Mouse (Mus musculus) hindbrain, embryonic 12.5 days (tissue): ENCODE measurements around the gene Gm20695. TPM values are rescaled to one million over a fixed set of nuclear protein-coding genes. Genes with fewer than 3 reads are reported as not detected.
A peak's percentile ranks its signal among the peaks of the same experiment; 100 is the strongest.

Experiments used
- ATAC-seq: fragments of 200-750 bp; cut with Nextera tagmentation; 2 replicates; pipeline ENCODE4 v1.8.0; 2017; ENCODE audit warnings: moderate TSS enrichment; ENCODE audit not compliant: low FRiP score
- H3K27ac ChIP-seq: fragments of 300-500 bp; sonication (generic); 2 replicates; pipeline ENCODE4 v1.5.1; 2016; ENCODE audit warnings: mild to moderate bottlenecking
- H3K27me3 ChIP-seq: fragments of 300-500 bp; sonication (generic); 2 replicates; pipeline ENCODE4 v1.6.1; 2016; ENCODE audit warnings: mild to moderate bottlenecking
- H3K36me3 ChIP-seq: fragments of 300-500 bp; sonication (generic); 2 replicates; pipeline ENCODE4 v1.6.1; 2016; ENCODE audit warnings: mild to moderate bottlenecking
- H3K4me1 ChIP-seq: fragments of 300-500 bp; sonication (generic); 2 replicates; pipeline ENCODE4 v1.6.1; 2016
- H3K4me2 ChIP-seq: fragments of 300-500 bp; sonication (generic); replicated peaks from 2 replicates; pipeline ENCODE4 v1.6.1; 2016; ENCODE audit warnings: mild to moderate bottlenecking
- H3K4me3 ChIP-seq: fragments of 300-500 bp; sonication (generic); 2 replicates; pipeline ENCODE4 v1.5.1; 2016; ENCODE audit warnings: mild to moderate bottlenecking
- H3K9ac ChIP-seq: fragments of 300-500 bp; sonication (generic); 2 replicates; pipeline ENCODE4 v1.6.1; 2016; ENCODE audit warnings: mild to moderate bottlenecking, moderate library complexity
- H3K9me3 ChIP-seq: fragments of 300-500 bp; sonication (generic); replicated peaks from 2 replicates; pipeline ENCODE4 v1.6.1; 2016; ENCODE audit warnings: mild to moderate bottlenecking
- WGBS: fragments of 180-500 bp; shearing (Covaris S2); methylation state at CpG from one replicate; pipeline ENCODE4 v1.1.7; 2016; 5-methylcytosine and 5-hydroxymethylcytosine counted together
- polyA plus RNA-seq: library from polyadenylated mRNA; unstranded; fragments of >200 nt; fragmentation: Nextera tagmentation; extraction: Ambion mirVana; gene quantifications from 2 replicates; pipeline ENCODE4 v1.2.1, GENCODE M21; 2016

Gene Gm20695
- polyA plus RNA-seq, 1 experiment from 2014 or later, result 3.0 TPM

GRCm38 (mm10) chr16:3855776-3856175 lies 28.7 kb upstream of the Gm20695 start:
- no peaks in the 10 kb centered on the region for H3K9me3 ChIP-seq

DNA sequence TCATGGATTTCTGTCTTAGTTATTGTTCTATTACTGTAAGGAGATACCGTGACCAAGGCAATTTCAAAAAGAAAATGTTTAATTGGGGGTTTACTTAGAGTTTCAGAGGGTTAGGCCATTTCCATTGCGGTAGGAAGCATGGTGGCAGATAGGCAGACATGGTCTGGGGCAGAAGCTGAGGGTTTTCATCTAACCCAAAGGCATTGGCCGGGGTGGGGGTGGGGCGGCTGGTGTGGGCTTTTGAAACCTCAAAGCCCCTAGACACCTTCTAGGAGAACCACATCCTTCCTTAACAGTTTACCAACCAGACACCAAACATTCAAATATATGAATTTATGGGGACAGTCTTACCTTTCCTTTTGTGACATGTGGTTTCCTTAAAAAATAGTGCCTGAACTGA lies 25.2 kb upstream of the Gm20695 start:
- H3K4me3 ChIP-seq, result no peak overlapping the region

More at GRCm38 (mm10) chr16:3855776-3856175, 28.7 kb upstream of the Gm20695 start:
- Histone ChIP-seq H3K36me3 (peaks cover 5% of the 10 kb centered on the region), H3K27ac (no peak overlapping the region), H3K4me3 (no peak overlapping the region), H3K27me3 (no peaks in the 10 kb centered on the region), H3K4me1 (no peaks in the 10 kb centered on the region), H3K4me2 (no peak overlapping the region), H3K9ac (no peak overlapping the region)
- WGBS, result 89% methylated on average over 1 of the region's 1 CpGs
- ATAC-seq, result no peak

GRCm38 (mm10) chr16:3871815-3872214 lies 12.6 kb upstream of the Gm20695 start:
- peaks cover 16% of the 10 kb centered on the region for H3K4me1 ChIP-seq
- 2% methylated on average over 16 of the region's 16 CpGs for WGBS
- peak overlapping the region; percentile 88 for H3K4me2 ChIP-seq
- no peak; the same call in 1 of the 2 replicates for ATAC-seq
- no peak overlapping the region for H3K27ac ChIP-seq
- H3K36me3 ChIP-seq, result peaks cover 3% of the 10 kb centered on the region; the same call in 1 of the 2 replicates
- H3K9me3 ChIP-seq, result no peaks in the 10 kb centered on the region
- peak overlapping the region; percentile 54 for H3K4me3 ChIP-seq
- H3K27me3 ChIP-seq, result no peaks in the 10 kb centered on the region
- peak overlapping the region; percentile 55 for H3K9ac ChIP-seq

More for the DNA sequence above, 25.2 kb upstream of the Gm20695 start:
- H3K36me3 ChIP-seq, result peaks cover 28% of the 10 kb centered on the region
- no peak overlapping the region for H3K27ac ChIP-seq
- H3K9ac ChIP-seq, result no peak overlapping the region
- H3K27me3 ChIP-seq, result no peaks in the 10 kb centered on the region
- no peak for ATAC-seq
- no peak overlapping the region for H3K4me2 ChIP-seq
- WGBS, result 90% methylated on average over 4 of the region's 4 CpGs
- H3K9me3 ChIP-seq, result no peaks in the 10 kb centered on the region
- H3K4me1 ChIP-seq, result no peaks in the 10 kb centered on the region

DNA sequence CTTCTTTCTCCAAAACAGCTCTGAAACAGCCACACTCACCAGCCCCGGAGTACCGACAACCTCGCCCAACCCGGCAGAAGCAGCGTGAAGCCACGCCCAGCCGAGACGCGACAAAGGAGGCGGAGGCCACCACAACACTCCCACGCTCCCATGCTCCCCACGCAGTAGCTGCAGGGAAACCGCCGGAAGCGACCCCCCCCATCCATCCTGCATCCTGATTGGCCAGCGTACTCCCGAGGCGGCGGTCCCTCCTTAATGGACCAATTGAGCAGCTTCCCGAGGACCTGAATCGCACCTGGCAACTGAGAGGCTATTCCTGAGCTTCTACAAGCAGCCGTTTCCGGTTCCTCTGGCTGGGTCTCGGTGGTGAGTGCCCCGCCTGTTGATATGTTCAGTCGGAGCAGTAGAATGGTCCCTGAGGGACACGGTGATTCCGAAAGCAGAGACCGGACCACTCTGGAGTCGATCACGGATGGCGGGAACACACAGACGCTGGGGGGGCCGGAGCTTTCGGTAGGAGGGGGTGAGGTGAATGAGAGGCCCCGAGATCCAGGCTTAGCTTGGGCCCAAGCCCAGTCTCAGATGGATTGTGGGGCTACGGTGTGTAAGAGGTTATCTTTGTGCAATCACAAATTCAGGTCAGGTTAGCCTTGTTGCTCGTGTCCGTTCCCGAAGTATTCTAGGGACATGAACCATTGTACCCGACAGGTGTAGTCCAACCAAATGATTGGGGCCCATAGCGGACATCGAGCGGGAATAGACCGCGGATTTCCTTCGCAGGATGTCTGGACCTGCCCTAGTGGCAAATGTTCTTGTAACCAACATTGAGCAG lies 12.0 kb upstream of the Gm20695 start, which contains the start of gene Naa60:
Gene Naa60, plus strand, starts transcription at position 160 of the 832 bp plus-strand sequence.
- H3K9ac ChIP-seq, result peak within 1 kb of the TSS; percentile 55
- peak within 1 kb of the TSS; percentile 54 for H3K4me3 ChIP-seq
- no peaks in the 10 kb centered on the region for H3K27me3 ChIP-seq
- H3K9me3 ChIP-seq, result no peaks in the 10 kb centered on the region
- H3K36me3 ChIP-seq, result peaks cover 3% of the 10 kb centered on the region; the same call in 1 of the 2 replicates
- 0 out of 2 replicates have a peak within 1 kb of the TSS, but pooled peaks have one; percentile 46 for H3K27ac ChIP-seq
- peak within 1 kb of the TSS; percentile 88 for H3K4me2 ChIP-seq
- peak; percentile 98 for ATAC-seq
- 3% methylated on average over 47 of the region's 47 CpGs for WGBS
- H3K4me1 ChIP-seq, result peaks cover 16% of the 10 kb centered on the region

DNA sequence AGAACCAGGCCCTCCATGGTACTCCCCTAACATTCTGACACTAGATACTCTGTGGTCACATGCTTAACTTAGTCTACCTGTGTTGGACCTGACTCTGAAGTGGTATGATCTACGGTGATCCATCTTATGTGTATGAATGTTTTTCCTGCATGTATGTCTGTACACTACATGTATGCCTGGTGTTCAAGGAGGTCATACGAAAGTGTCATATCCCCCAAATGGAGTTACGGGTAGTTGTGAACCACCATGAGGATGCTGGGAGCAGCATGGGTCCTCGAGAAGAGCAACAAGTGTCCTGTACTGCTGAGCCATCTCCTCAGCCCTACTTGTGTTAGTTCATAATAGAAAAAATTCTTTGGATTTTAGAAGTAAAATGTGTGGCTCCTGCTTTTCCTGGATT lies 8.1 kb upstream of the Gm20695 start:
- Histone ChIP-seq H3K4me2 (no peak overlapping the region), H3K27me3 (no peaks in the 10 kb centered on the region), H3K9me3 (no peaks in the 10 kb centered on the region), H3K27ac (no peak overlapping the region), H3K4me1 (peaks cover 13% of the 10 kb centered on the region), H3K9ac (no peak overlapping the region), H3K4me3 (no peak overlapping the region), H3K36me3 (peaks cover 7% of the 10 kb centered on the region)
- WGBS, result 97% methylated on average over 4 of the region's 4 CpGs
- ATAC-seq, result no peak

- Histone ChIP-seq H3K27ac (peak overlapping the region; percentile 93), H3K4me1 (peaks cover 15% of the 10 kb centered on the region), H3K4me3 (peak overlapping the region; percentile 95), H3K9me3 (no peaks in the 10 kb centered on the region), H3K9ac (peak overlapping the region; percentile 90), H3K4me2 (peak overlapping the region; percentile 66), H3K36me3 (peaks cover 4% of the 10 kb centered on the region; the same call in 1 of the 2 replicates), H3K27me3 (no peaks in the 10 kb centered on the region)
- 4% methylated on average over 10 of the region's 10 CpGs for WGBS
- ATAC-seq, result peak; percentile 41
Observed at GRCm38 (mm10) chr16:3885065-3885670, 720 bp downstream of the Gm20695 start.

GRCm38 (mm10) chr16:3891621-3892295 lies 7.3 kb downstream of the Gm20695 start:
- ATAC-seq, result no peak
- no peaks in the 10 kb centered on the region for H3K9me3 ChIP-seq
- no peak overlapping the region for H3K4me2 ChIP-seq
- no peaks in the 10 kb centered on the region for H3K27me3 ChIP-seq
- H3K36me3 ChIP-seq, result peaks cover 6% of the 10 kb centered on the region
- WGBS, result 96% methylated on average over 14 of the region's 14 CpGs
- H3K27ac ChIP-seq, result no peak overlapping the region
- no peaks in the 10 kb centered on the region for H3K4me1 ChIP-seq
- H3K9ac ChIP-seq, result no peak overlapping the region
- H3K4me3 ChIP-seq, result no peak overlapping the region

- no peak for ATAC-seq
- Histone ChIP-seq H3K27me3 (no peaks in the 10 kb centered on the region), H3K9ac (no peak overlapping the region), H3K4me3 (no peak overlapping the region), H3K4me2 (no peak overlapping the region), H3K9me3 (no peaks in the 10 kb centered on the region), H3K36me3 (peaks cover 22% of the 10 kb centered on the region), H3K27ac (no peak overlapping the region), H3K4me1 (no peaks in the 10 kb centered on the region)
- 78% methylated on average over 3 of the region's 3 CpGs for WGBS
Observed at GRCm38 (mm10) chr16:3893739-3894138, 9.3 kb downstream of the Gm20695 start.

GRCm38 (mm10) chr16:3895173-3895792 lies 10.8 kb downstream of the Gm20695 start:
- Histone ChIP-seq H3K27ac (no peak overlapping the region), H3K4me3 (no peak overlapping the region), H3K4me1 (no peaks in the 10 kb centered on the region), H3K9me3 (no peaks in the 10 kb centered on the region), H3K36me3 (peaks cover 37% of the 10 kb centered on the region), H3K9ac (no peak overlapping the region), H3K27me3 (no peaks in the 10 kb centered on the region), H3K4me2 (no peak overlapping the region)
- WGBS, result 83% methylated on average over 9 of the region's 9 CpGs
- no peak for ATAC-seq

DNA sequence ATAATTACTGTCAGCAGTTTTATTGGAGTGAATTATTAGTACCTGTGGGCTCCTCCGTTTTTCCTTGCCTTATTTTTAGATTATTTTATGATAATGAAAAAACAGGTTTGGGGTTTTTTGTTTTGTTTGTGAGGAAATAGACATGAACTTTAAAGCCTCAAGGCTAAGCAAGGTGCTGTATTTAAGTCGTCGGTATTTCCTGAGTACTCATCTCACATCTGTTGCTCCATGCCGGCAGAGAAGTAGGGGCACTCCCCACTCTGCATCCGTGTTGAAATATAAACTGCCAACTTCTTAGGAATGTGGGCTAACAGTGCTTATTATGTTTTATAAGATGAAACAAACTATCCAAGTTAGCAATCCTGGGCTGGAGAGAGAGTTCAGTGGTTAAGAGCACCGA lies 11.6 kb downstream of the Gm20695 start:
- Histone ChIP-seq H3K4me1 (no peaks in the 10 kb centered on the region), H3K27ac (no peak overlapping the region), H3K4me2 (no peak overlapping the region), H3K27me3 (no peaks in the 10 kb centered on the region), H3K36me3 (peaks cover 45% of the 10 kb centered on the region), H3K9me3 (no peaks in the 10 kb centered on the region), H3K4me3 (no peak overlapping the region), H3K9ac (no peak overlapping the region)
- no peak for ATAC-seq
- WGBS, result 87% methylated on average over 6 of the region's 6 CpGs

DNA sequence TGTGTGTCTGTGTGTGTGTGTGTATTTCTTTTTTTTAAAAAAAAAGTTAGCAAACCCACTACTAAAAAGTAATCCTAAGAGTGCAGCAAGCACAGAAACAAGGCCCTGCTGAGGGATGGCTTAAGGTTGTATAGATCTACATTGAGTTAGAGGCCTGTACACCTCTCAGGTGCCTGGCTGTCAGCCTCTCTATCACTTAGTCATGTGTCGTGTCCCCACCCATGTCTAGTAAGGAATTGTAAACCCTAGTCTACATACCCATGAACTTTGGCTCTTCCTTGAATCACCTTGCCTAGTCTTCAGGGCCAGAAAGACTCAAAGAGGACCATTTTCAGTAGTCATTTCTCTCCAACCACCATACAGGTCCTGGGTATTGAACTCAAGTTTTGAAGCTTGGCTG lies 12.1 kb downstream of the Gm20695 start:
- H3K27ac ChIP-seq, result no peak overlapping the region
- no peak for ATAC-seq
- peaks cover 49% of the 10 kb centered on the region for H3K36me3 ChIP-seq
- no peaks in the 10 kb centered on the region for H3K27me3 ChIP-seq
- 90% methylated on average over 1 of the region's 1 CpGs for WGBS
- no peaks in the 10 kb centered on the region for H3K4me1 ChIP-seq
- H3K9me3 ChIP-seq, result no peaks in the 10 kb centered on the region
- H3K9ac ChIP-seq, result no peak overlapping the region
- no peak overlapping the region for H3K4me2 ChIP-seq
- no peak overlapping the region for H3K4me3 ChIP-seq

GRCm38 (mm10) chr16:3907471-3907870 lies 23.0 kb downstream of the Gm20695 start:
- no peak overlapping the region for H3K4me2 ChIP-seq
- H3K4me1 ChIP-seq, result peaks cover 11% of the 10 kb centered on the region
- H3K9ac ChIP-seq, result no peak overlapping the region
- 75% methylated on average over 2 of the region's 2 CpGs for WGBS
- no peak overlapping the region for H3K4me3 ChIP-seq
- no peaks in the 10 kb centered on the region for H3K9me3 ChIP-seq
- no peaks in the 10 kb centered on the region for H3K27me3 ChIP-seq
- no peak for ATAC-seq
- H3K27ac ChIP-seq, result no peak overlapping the region
- peaks cover 45% of the 10 kb centered on the region for H3K36me3 ChIP-seq
